Mouse (Mus musculus) retina, adult 2 months (tissue): Measurements from ENCODE around the gene Wars.

ENCODE experiments used
- DNase-seq: peaks from one replicate; pipeline ENCODE4 v3.0.0-alpha.2; 2012; ENCODE audit warnings: low read depth, low spot score

Wars gene

GRCm38 (mm10) chr12:108909846-108910433 lies 16.0 kb upstream of the Wars start:
- no peak for DNase-seq

GRCm38 (mm10) chr12:108906398-108906797 lies 12.4 kb upstream of the Wars start:
- no peak for DNase-seq

DNA sequence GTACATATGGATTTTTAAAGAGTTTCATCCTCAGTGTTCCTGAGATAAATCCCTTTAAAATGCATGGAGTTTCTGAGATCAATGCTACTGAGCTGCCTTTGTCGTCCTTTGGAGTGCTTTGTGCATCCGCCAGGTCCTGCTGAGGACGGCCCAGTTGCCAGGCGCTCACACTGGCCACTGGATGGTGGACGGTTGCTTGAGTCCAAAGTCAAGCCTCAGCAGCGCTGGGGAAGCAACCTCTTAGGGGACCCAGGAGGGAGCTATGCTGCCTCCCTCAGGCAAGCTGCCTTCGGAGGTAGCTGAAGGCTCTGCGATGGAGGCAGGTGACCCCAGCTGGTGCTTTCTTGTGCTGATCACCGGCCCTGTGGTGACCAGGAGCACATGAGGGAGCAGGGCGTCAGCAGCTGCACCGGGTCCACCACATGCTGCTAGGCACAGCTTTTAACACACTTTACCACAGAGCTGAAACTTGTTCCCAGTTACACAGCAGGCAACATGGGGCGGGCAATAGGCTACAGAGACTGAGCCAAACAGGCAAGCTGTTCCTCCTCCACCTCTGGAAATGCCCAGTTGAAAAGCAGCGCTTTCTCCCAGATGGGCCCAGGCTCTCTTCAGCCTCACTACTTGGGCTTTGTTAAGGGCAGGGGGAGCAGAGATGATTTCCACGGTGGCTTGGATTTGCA lies 11.8 kb upstream of the Wars start:
- DNase-seq = no peak

DNA sequence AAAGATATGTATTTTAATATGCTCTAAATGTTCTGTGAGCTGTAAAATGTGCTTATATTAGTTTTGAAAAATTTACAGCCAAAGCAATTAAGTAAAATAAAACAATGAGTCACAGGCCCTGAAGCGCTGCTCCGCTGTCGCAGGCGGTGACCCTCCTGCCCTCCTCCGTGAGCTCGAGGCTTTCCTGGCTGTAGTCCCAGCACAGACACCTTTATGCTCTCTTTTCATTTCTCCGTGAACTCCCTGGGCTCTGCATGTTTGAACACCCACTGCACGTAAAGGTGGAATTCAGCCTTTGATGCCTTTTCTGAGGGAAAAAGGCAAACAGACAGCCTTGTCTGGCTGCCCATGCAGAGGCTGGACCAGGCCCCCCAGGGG lies 10.3 kb upstream of the Wars start:
- DNase-seq = no peak

GRCm38 (mm10) chr12:108903600-108904275 lies 9.8 kb upstream of the Wars start:
- no peak for DNase-seq

- no peak for DNase-seq
These were observed 9.0 kb upstream of the Wars start for GRCm38 (mm10) chr12:108902940-108903339.

- DNase-seq = no peak
These were observed 7.4 kb upstream of the Wars start for GRCm38 (mm10) chr12:108901346-108901745.

GRCm38 (mm10) chr12:108896006-108896405 lies 2.0 kb upstream of the Wars start:
- DNase-seq = no peak

GRCm38 (mm10) chr12:108894432-108894816 lies 450 bp upstream of the Wars start:
- no peak for DNase-seq

- DNase-seq = no peak
These were observed 822 bp downstream of the Wars start, which contains the start of gene Wdr25 for GRCm38 (mm10) chr12:108892989-108893714. TSS of gene Wdr25 (plus strand) at chr12:108893631.

DNA sequence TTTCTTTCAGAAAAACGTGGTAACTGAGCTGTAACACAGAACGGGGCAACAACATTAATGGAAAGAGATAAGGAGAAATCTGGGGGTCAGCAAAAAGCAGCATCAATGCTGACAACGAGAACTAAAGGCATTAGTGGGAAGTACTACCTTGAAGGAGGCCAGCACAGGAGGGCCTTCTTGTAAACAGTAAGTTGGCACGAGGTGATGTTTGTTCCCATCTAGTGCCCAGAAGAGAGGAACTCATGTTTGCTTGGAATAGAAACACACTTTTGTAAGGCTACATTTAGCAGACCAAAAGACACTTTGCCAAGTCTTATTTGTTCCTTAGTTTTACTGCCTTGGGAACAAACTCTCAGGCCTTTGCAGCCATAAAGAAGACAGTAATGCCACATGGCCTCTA lies 5.3 kb downstream of the Wars start:
- no peak for DNase-seq

DNA sequence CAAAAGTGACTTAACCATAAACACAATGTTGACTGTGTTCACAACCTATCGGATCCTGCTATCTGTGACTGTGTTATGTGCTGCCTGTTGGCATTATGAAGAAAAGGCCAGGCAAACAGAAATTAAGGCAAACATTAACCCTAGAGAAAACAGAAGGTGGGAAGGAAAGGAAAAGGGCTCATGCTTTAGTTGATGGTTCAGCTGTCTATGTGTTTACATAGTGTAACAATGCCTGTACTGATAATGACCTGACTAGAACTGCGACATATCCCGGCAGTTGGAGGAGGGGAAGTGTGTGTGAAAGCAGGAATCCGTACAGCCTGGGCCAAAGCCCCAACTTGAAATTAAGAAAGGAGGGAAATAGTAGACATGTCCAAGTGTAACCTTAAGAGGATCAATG lies 6.9 kb downstream of the Wars start:
- no peak for DNase-seq

- no peak for DNase-seq
These were observed 8.1 kb downstream of the Wars start for GRCm38 (mm10) chr12:108885906-108886305.

GRCm38 (mm10) chr12:108882776-108883175 lies 11.2 kb downstream of the Wars start:
- no peak for DNase-seq

DNA sequence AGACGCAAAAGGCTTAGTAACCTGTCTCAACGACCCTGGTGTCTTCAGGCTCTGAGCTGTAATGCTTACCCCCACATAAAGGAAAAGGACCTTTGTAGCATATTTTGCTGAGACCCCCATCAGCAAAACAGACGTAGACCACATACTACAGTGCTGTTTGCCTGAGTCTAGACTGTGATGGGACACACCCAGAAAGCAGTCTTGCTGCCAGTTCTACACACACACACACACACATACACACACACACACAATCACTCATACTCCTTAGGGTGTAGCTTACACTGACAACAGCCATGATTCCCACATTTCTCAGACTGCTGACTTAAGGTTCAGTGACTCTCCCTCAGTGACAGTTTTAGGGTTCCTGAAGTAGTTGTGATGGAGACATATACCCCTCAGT lies 12.8 kb downstream of the Wars start:
- DNase-seq = no peak

GRCm38 (mm10) chr12:108880606-108881005 lies 13.4 kb downstream of the Wars start:
- no peak for DNase-seq

DNA sequence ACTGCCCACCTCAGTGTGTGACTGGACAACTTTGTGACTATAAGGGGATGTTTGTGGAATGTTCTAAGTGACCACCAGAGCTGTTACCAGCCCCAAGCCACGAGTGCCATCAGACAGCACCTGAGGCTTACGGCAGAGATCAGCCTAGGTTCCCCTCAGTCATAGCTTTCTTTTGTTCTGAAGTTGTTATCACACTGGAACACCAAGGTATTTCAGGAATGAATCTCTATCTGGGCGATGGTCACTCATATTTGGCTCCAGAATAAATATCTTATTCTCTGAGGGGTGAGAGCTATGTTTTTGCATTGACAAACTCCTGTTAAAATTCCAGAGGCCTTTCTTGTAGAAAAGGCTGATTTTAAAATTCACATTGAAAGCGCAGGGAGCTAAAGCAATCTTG lies 14.8 kb downstream of the Wars start:
- no peak for DNase-seq

DNA sequence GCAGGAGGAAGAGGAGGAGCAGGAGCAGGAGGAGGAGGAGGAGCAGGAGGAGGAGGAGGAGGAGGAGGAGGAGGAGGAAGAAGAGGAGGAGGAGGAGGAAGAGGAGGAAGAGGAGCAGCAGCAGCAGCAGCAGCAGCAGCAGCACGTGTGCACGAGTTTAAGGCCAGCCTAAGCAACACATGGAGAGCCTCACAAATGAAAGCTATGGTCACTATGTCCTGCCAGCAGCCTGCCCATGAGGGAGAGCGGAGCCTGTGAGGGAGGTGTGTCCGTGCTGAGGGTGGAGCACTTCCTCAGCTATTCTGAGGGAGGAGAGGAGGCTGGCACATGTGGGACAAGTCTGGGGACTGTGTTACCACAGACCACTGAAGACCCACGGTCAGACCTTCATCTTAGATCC lies 20.9 kb downstream of the Wars start:
- DNase-seq = no peak

DNA sequence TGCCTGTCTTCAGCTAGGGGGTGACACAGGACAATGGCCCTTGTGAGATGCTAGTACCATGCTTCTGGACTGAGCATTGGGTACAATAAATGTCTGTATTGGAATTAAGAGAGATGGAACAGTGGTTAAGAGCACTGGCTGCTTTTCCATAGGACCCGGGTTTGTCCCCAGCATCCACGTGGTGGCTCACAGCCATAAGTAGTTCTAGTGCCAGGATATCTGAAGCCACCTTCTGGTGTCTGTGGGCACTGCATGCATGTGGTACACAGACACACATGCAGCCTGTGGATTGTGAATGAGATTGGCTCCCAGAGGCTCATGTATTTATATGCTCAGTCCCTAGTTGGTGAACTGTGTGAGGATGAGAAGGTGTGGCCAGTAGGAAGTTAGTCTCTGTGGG lies 24.4 kb downstream of the Wars start:
- no peak for DNase-seq

DNA sequence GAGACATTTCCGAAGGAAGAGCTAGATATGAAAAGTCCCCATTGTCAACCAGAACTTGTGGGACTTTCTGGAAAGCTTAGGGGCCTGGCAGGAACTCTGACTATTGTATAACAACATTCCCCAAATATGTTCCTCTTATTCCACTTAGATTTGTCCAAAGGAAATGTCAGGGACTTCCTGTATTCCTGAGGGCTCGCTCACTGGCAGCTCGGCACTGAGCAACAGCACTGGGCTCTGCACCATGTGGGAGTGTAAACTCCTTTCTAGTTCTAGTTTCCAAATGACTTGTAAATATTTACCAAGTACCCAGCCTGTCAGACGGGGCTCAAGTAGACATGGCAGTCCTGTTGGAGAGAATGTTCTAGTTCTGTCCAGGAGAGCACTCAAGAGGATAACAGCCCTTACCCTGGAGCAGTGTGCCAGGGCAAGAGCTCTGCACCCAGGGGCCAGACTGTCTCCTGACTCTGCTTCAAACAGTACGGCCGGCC lies 28.9 kb downstream of the Wars start:
- no peak for DNase-seq

DNA sequence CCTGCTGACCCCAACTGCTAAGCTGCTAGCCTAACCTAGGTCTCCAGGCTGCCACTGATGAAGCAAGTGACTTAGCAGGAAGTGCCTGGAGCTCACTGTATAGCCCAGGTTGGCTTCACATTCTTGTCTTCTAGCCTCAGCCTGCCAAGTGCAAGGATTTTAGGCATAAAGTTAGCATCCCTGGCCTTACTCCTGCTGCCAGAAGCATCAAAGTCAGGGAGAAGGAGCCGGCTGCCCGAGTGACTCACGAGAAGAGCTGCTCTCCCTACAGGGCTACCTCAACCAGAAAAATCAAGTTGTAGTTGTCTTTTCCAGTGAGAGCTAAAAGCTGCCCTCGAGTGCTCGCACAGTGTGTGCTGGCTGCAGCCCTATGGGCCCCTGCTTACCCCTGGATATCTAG lies 35.5 kb downstream of the Wars start:
- DNase-seq = no peak

GRCm38 (mm10) chr12:108857589-108858184 lies 36.3 kb downstream of the Wars start:
- no peak for DNase-seq
